Comparison of ENCODE assay signal across 20 mouse cellular contexts in the genomic region with DNA sequence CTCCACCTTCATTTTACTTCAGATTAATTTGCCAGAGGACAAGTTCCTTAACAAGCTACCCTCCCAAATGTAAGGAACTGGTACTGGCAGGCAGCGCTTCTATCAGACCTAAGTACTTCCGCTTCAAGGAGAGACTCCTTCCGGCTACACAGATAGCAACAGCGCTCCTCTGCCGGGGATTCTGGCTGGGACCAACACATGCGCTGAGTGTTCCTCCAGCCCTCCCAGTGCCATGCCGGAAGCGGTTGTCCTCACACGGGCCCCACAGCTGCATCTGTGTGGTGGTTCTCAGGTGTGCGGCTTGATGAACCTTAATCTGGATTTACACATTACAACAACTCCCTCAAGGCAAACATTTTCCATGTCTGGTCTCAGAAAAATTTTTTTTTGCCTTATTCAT.
A peak's percentile ranks its signal among the peaks of the same experiment; 100 is the strongest.
DNase-seq lines count a peak whose midpoint lies in the region; TF ChIP-seq lines count a peak whose summit lies in the region.
"Had no signal": no experiment of that assay in that cellular context is flagged by ENCODE, and none has a peak within 500 bp of the region (broad histone marks: within the 10 kb centered on the region; RNA-seq: fewer than 3 reads in every experiment).

No protein-coding gene starts in this region.

- TF ChIP-seq POLR2A in testis, adult 2 months (IDR thresholded peaks at IDR 0.05; ENCODE audit: control insufficient read depth, low read depth, low read length): peak; percentile 40; the same call in 1 of the 2 replicates
- TF ChIP-seq POLR2A in thymus, adult 2 months (IDR thresholded peaks at IDR 0.05; ENCODE audit: control insufficient read depth, extremely low read depth, insufficient read depth, low read length, poor library complexity): no peak

- 98% methylated on average over 10 of the region's 10 CpGs for whole genome bisulfite sequencing in thymus, adult 2 months

- no peak overlapping the region for H3K27ac ChIP-seq in testis, adult 2 months (ENCODE audit: control insufficient read depth, insufficient read depth, low read depth, low read length)
- H3K27ac ChIP-seq in thymus, adult 2 months (ENCODE audit: control insufficient read depth, insufficient read depth, low read length): no peak overlapping the region
- H3K27ac ChIP-seq: embryonic facial prominence, embryonic 13.5 days; heart, embryonic 15.5 days; hindbrain, embryonic 12.5 days; midbrain, embryonic 13.5 days had no signal

- H3K36me3 ChIP-seq in testis, adult 2 months (ENCODE audit: control insufficient read depth, insufficient read depth, low read length): no peaks in the 10 kb centered on the region
- no peaks in the 10 kb centered on the region for H3K36me3 ChIP-seq in thymus, adult 2 months (ENCODE audit: control insufficient read depth, insufficient read depth, low read length)
- H3K36me3 ChIP-seq: embryonic facial prominence, embryonic 13.5 days; heart, embryonic 15.5 days; hindbrain, embryonic 12.5 days; midbrain, embryonic 13.5 days had no signal

- H3K27me3 ChIP-seq in testis, adult 2 months (ENCODE audit: control insufficient read depth, insufficient read depth, low read length): no peaks in the 10 kb centered on the region
- no peaks in the 10 kb centered on the region for H3K27me3 ChIP-seq in thymus, adult 2 months (ENCODE audit: control insufficient read depth, insufficient read depth, low read length)
- H3K27me3 ChIP-seq: embryonic facial prominence, embryonic 13.5 days; heart, embryonic 15.5 days; hindbrain, embryonic 12.5 days; midbrain, embryonic 13.5 days had no signal

- TF ChIP-seq CTCF in testis, adult 2 months (IDR thresholded peaks at IDR 0.05; ENCODE audit: control insufficient read depth, insufficient read depth, insufficient replicate concordance, low read depth, low read length): no peak
- no peak for TF ChIP-seq CTCF in thymus, adult 2 months (IDR thresholded peaks at IDR 0.05; ENCODE audit: borderline replicate concordance, control insufficient read depth, extremely low read depth, insufficient read depth, low read length, poor library complexity)

- peak; percentile 8 to 11 for DNase-seq in layer of hippocampus, adult 8-10 months (ENCODE audit: low spot score in 2 of 2)
- no peak for DNase-seq in layer of hippocampus, postnatal 14 days (ENCODE audit: low spot score in 2 of 2)
- DNase-seq in testis, postnatal 10 days (ENCODE audit: low spot score): no peak
- DNase-seq in thymus, adult 2 months: peak; percentile 27
- no peak for DNase-seq in adrenal gland, adult 2 months
- no peak for DNase-seq in kidney, postnatal 14 days
- DNase-seq: adrenal gland, adult 8-10 months; cerebellum, postnatal 10 days; gastrocnemius, postnatal 25 days; kidney, adult 8-10 months; kidney, postnatal 36 days; left cerebral cortex, postnatal 4 days; liver; lung, postnatal 10 days had no signal

- peaks cover 3% of the 10 kb centered on the region for H3K4me1 ChIP-seq in testis, adult 2 months (ENCODE audit: control insufficient read depth, insufficient read depth, low read length)
- H3K4me1 ChIP-seq in thymus, adult 2 months (replicated peaks; ENCODE audit: control insufficient read depth, insufficient read depth, low read length): no peaks in the 10 kb centered on the region

- H3K4me3 ChIP-seq in testis, adult 2 months (ENCODE audit: control insufficient read depth, low read depth, low read length): peak overlapping the region; percentile 77
- no peak overlapping the region for H3K4me3 ChIP-seq in thymus, adult 2 months (ENCODE audit: control insufficient read depth, insufficient read depth, low read length)
- H3K4me3 ChIP-seq: embryonic facial prominence, embryonic 13.5 days; heart, embryonic 15.5 days; hindbrain, embryonic 12.5 days; midbrain, embryonic 13.5 days; myocyte had no signal

Comparison
In these comparisons a context has a peak if more than half of its experiments do, and no peak if none do; other contexts are left out.
1. DNase-seq: peak in layer of hippocampus, adult 8-10 months (2 of 2) and thymus, adult 2 months (single experiment); none in layer of hippocampus, postnatal 14 days (0 of 2), testis, postnatal 10 days (single experiment), adrenal gland, adult 2 months (single experiment) and kidney, postnatal 14 days (single experiment).